Mouse (Mus musculus) gastrocnemius, adult 2 months (tissue): Measurements from ENCODE around the gene Trappc10. TPM values are rescaled to one million over a fixed set of nuclear protein-coding genes. Genes with fewer than 3 reads are reported as not detected.

Experiments used
- DNase-seq: peaks from one replicate; pipeline ENCODE4 v3.0.0; 2022
- H3K27ac ChIP-seq: fragments of 200-600 bp; 2 replicates; pipeline ENCODE4 v1.8.1; 2022; ENCODE audit warnings: mild to moderate bottlenecking
- H3K4me3 ChIP-seq: fragments of 200-600 bp; 2 replicates; pipeline ENCODE4 v1.8.1; 2022; ENCODE audit warnings: mild to moderate bottlenecking, moderate library complexity
- CTCF ChIP-seq: fragments of 200-600 bp; IDR thresholded peaks from 2 replicates; pipeline ENCODE4 v1.8.1; 2022; ENCODE audit warnings: antibody characterized with exemption, mild to moderate bottlenecking, moderate library complexity
- intact Hi-C: fragments of 180-260 bp; cut with DNase I; formaldehyde crosslinking; loops from one replicate; pipeline ENCODE4 v1.15.1; 2025
- total RNA-seq, 2 experiments: library from RNA; stranded (reverse); gene quantifications; 2 replicates each; pipeline ENCODE4 v1.2.3; 2021

Trappc10 gene
- total RNA-seq, 2 experiments from 2014 or later, result 37.9 to 40.1 TPM

DNA sequence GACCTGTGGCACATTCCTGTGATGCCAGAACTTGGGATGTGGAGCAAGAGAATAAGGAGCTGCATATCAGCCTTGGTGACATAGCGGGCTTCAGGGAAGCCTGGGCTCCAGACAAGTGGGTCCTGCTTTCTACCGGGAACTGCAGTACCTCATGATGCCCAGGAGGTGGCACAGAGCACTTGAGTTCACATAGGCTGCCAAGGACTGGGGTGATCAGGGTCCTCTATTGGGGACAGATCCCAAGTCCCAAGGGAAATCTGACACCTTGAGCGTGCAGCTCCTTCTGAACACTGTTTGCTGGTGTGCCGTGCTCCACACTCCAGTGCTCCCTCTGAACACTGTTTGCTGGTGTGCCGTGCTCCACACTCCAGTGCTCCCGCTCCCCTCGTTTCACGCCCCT lies 34.8 kb upstream of the Trappc10 start:
- peak; percentile 63 for DNase-seq
- intact Hi-C loops, result loop anchor here (1.0 to 2.0 kb wide), 2 partner anchors 42 to 113 kb away; no protein-coding TSS in a partner anchor
- H3K4me3 ChIP-seq, result no peak overlapping the region
- TF ChIP-seq CTCF, result peak; percentile 98
- no peak overlapping the region for H3K27ac ChIP-seq

DNA sequence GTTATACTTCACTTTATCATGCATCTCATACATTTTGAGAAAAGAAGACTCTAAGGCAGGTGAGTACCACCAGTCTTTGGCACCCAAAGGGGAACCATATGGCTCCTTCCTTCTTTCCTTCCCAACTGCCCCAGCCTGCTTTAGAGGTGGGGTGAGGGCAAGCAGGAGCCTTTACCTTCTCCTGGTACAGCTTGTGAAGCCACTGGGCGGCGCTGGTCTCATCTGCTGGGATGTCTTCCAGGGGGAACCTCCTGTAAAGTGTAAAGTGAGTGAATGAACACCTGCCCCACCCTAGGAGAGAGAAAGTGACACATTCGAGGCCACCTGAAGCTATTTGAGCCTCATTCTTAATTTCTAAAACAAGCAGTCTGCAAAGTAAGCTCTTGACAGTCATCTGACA lies 33.4 kb upstream of the Trappc10 start:
- TF ChIP-seq CTCF, result peak; percentile 14; the same call in 1 of the 2 replicates
- Histone ChIP-seq H3K4me3 (no peak overlapping the region), H3K27ac (no peak overlapping the region)
- no peak for DNase-seq
- intact Hi-C loops, result loop anchor here (2.0 kb wide), 1 partner anchor 43 kb away; no protein-coding TSS in a partner anchor

DNA sequence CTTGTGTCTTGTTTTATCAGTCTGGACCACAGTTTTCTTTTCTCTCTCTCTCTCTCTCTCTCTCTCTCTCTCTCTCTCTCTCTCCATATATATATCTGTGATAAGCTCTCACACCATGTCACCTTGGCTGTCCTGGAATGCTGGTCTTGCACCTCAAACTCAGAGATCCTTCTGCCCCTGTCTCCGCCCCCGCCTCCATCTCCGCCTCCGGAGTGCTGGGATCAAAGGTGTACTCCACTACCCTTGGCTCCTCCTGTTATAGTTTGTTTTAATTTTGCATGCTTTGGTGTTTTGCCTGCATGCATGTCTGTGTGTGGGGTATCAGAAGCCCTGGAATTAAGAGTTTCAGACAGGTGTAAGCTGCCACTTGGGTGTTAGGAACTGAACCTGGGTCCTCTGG lies 31.8 kb upstream of the Trappc10 start:
- intact Hi-C loops, result no loop called here

DNA sequence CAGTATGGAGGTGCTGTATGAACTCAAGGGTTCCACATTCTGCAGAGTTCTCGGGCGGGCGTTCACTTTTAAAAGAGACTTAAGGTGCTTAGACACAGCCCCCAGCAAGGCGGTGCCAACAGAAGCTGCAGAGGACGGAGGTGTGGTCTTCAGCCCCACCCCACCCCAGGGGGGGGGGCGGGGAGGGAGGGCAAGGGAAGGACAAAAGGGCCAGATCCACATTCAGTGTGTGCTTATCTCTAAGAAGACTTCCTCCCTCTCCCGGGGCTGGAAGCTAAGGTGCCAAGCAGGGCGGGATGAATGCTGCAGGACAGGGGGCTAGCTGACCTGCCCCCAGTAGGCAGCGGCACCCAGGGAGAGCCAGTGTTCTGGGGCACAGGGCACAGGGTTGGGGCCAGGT lies 28.5 kb upstream of the Trappc10 start:
- no peak for DNase-seq
- no peak overlapping the region for H3K4me3 ChIP-seq
- no peak overlapping the region for H3K27ac ChIP-seq
- intact Hi-C loops, result no loop called here
- TF ChIP-seq CTCF, result no peak

More for the DNA sequence above, 31.8 kb upstream of the Trappc10 start:
- DNase-seq, result no peak
- Histone ChIP-seq H3K4me3 (no peak overlapping the region), H3K27ac (no peak overlapping the region)
- no peak for TF ChIP-seq CTCF

DNA sequence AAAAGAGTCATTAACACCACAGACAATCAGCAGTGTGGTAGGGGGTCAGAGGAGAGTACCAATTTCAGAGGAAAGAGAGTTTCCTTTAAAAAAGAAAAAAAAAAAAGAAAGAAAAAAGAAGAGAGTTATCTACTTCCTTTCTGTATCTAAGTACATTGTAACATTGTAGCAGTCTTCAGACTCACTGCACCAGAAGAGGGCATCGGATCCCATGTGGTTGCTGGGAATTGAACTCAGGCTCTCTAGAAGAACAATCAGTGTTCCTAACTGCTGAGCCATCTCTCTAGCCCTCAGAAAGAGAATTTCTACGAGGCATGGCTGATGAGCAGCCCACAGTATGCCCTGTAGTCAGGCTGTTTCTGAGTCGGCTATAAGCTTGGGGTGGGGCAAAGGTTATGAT lies 21.4 kb upstream of the Trappc10 start:
- intact Hi-C loops, result no loop called here
- peak; percentile 8; the same call in 1 of the 2 replicates for TF ChIP-seq CTCF
- Histone ChIP-seq H3K27ac (no peak overlapping the region), H3K4me3 (no peak overlapping the region)
- no peak for DNase-seq

DNA sequence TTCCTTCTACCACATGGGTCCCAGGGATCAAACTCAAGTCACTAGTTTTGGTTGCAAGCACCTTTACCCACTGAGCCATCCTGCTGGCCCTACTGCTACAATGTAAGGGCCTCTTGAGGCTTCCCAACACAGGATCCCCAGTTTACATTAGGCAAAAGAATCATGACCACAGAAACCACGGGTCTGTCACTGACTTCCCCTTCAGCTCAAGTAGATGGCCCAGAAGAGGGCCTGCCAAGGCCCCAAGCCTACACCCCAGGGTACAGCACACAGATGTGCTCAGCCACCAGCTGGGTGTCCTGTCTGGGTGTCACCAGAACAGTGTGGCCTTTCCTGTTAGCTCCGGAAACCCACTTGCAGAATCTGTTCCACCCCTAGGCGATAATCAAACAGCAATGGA lies 20.3 kb upstream of the Trappc10 start:
- Histone ChIP-seq H3K27ac (no peak overlapping the region), H3K4me3 (no peak overlapping the region)
- no peak for DNase-seq
- no peak for TF ChIP-seq CTCF
- intact Hi-C loops, result no loop called here

DNA sequence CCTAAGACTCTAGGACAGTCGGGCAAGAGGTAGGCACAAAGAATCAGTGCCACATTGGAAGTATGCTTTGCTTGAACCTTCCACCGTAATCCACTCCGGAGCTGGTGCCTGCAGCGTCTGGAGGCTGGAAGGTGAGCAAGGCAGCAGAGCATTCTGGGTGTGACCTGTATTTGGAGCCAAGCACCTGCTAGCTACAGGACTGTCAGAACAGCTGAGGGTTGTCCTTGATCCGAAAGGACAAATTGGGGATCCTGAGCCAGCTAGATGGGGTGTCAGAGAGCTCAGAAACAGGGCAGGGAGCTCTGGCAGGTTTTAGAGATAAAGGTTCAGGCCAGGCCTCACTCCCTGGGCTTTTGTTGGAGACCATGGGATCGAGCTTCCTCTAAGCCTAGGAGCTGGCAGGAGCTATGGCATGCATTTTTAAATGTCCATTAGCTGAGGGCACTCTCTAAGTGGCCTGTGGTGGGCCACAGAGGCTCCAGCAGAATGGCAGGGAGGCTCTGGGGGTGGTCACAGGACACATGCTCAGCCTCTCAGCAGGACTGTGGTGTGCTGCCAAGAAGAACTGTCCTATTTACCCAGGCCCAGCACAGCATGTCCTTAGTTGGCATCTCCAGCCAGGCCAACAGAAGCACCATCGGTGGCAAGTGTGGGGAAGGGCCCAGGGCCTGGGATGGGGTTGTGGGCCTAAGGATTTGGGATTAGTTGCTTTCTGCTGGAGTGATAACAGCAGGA lies 16.6 kb upstream of the Trappc10 start:
- no peak overlapping the region for H3K4me3 ChIP-seq
- TF ChIP-seq CTCF, result no peak
- peak overlapping the region; percentile 90 for H3K27ac ChIP-seq
- peak; percentile 77 for DNase-seq
- intact Hi-C loops, result no loop called here

DNA sequence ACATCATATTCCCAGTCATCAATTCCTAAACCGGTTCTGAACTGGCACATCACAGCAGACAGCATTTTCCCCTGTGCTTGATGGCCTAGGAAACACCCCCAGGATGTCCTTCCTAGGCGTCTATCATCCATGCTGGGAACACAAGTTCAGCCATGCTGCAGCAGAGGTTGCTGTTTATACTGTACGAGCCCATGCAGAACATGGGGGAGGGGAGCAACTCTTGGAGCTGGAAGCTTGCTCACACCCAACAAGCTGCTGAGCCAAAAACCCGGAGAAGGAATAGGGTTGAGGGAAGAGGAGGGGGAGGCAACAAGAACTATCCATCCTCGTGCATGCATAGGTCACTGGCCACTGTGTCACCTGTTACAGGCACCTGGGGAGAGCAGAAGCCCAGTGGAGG lies 15.9 kb upstream of the Trappc10 start:
- TF ChIP-seq CTCF, result no peak
- peak overlapping the region; percentile 90 for H3K27ac ChIP-seq
- peak overlapping the region; percentile 7; the same call in 1 of the 2 replicates for H3K4me3 ChIP-seq
- intact Hi-C loops, result no loop called here
- DNase-seq, result peak; percentile 32

DNA sequence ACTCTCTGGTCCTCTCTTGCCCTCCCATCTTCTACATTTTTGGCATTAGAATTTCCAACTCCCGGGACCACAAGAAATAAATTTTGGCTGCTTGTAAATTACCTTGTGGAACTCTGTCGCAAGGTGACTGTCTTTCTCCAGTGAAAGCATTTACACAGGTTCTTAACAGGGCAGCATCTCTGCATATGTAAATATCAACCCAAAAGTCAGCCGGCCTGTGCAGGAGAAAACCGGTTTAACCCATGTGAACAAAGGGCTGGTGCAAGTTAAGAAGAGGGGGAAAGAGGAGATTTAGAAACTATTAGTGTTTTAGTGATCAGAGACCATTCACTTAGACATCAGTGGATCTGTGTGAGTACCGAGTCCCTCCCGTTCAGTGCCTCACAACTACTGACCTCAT lies 15.3 kb upstream of the Trappc10 start:
- no peak overlapping the region for H3K4me3 ChIP-seq
- intact Hi-C loops, result no loop called here
- no peak for DNase-seq
- TF ChIP-seq CTCF, result no peak
- peak overlapping the region; percentile 90; the same call in 1 of the 2 replicates for H3K27ac ChIP-seq

DNA sequence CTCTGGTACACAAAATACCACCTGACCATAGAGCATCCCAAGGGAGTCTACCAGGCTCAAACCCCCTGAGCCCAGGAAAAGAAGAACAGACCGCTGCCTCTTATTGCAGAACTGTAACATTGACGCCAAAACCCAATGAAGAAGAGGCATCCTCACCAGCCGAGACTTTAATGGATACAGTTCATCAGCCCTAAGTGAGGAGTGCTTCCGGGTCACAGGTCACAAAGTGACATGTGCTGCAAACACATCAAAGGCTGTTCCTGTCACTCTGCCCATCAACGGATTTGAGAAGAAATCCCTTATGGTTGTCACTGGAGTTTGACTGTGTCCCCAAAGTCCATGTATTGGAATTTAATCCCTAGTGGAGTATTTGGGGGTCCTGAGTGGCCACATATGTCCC lies 14.8 kb upstream of the Trappc10 start:
- no peak for DNase-seq
- intact Hi-C loops, result no loop called here
- Histone ChIP-seq H3K27ac (no peak overlapping the region), H3K4me3 (no peak overlapping the region)
- TF ChIP-seq CTCF, result no peak

DNA sequence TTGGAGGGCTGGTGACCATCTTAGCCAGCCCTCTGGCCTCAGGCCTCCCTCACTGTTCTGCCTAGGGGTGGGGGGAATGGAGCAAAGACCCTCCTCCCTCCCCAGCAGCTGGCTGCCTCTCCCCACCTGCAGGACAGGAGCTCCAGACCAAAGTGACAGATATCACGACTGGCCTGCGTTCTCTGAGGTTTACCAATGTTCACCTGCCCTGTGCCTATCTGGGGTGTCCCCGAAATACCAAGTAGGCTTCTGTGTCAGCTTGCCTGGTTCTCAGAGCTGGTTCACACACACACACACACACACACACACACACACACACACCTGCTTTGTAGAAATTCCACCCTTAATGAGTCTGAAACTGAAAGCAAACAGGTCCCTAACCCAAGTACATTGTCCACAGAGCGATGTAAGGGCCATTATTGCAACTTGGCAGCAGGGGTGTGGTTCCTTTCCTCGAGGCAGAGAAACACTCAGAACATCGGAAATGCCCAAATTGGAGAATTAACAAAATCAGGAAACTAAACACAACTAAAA lies 13.8 kb upstream of the Trappc10 start:
- intact Hi-C loops, result no loop called here
- no peak overlapping the region for H3K27ac ChIP-seq
- DNase-seq, result no peak
- no peak overlapping the region for H3K4me3 ChIP-seq
- TF ChIP-seq CTCF, result no peak

DNA sequence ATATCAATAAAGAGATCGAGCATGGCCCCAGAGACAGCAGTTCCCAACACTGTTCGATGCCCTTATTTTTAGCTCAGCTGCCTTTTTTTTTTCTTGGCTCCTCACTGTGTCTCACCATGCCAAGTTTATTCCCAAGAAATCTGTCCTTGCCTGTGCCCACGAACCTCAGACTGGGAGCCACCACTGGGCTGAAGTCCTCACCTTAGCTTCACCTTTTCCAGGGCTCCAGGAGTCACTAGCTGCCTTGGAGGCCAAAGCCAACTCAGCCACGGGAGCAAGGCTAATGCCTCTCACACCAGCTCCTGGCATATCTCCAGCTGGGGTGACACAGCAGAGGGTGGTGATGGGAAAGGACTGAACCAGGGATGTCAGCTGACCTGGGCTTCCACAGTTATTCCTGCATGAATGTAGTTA lies 11.2 kb upstream of the Trappc10 start:
- H3K27ac ChIP-seq, result peak overlapping the region; percentile 69
- H3K4me3 ChIP-seq, result peak overlapping the region; percentile 13
- TF ChIP-seq CTCF, result no peak
- intact Hi-C loops, result no loop called here
- DNase-seq, result peak; percentile 74

DNA sequence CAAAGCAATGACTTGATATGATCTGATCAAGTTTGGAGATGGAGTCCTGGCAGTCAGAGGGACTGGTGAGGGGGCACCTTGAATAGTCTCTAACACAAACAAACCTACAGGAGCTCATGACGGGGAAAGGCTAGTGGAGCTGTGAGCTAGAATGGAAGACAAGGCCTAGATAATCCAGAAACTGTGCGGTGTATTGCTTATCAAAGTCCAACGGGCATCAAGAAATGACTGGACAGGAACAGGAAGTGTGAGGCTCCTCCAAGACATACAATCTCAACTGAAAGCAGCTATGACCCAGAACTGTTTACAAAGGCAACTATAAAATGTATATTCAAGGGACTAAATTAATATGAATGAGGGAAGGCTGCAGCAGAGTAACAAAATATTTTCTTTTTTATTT lies 2.8 kb upstream of the Trappc10 start:
- no peak overlapping the region for H3K27ac ChIP-seq
- intact Hi-C loops, result no loop called here
- no peak for DNase-seq
- TF ChIP-seq CTCF, result no peak
- H3K4me3 ChIP-seq, result no peak overlapping the region

DNA sequence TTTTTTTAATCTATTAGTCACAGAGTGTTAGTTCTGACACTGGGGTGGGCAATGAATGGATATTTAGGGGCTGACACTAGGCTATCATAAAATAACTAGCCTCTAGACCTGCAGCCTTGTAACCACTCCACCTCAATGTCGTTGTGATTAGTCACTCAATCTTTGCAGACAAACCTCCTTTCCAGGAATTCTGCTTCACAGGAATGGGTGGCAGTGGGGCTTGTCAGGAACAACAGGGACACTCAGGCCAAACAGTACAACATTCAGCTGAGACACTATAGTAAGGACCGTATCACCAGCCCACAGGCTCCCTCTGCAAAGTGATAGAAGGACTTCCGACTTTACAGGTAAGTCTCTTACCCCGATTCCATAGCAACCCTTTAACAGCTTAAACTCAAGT lies 2.3 kb upstream of the Trappc10 start:
- DNase-seq, result no peak
- intact Hi-C loops, result no loop called here
- no peak for TF ChIP-seq CTCF

More for the DNA sequence above, 2.3 kb upstream of the Trappc10 start:
- H3K4me3 ChIP-seq, result no peak overlapping the region
- H3K27ac ChIP-seq, result no peak overlapping the region
